Mouse (Mus musculus) forebrain, embryonic 14.5 days (tissue): ENCODE measurements around the gene Mllt3. TPM values are rescaled to one million over a fixed set of nuclear protein-coding genes. Genes with fewer than 3 reads are reported as not detected.

Experiments used
- ATAC-seq: fragments of 200-750 bp; cut with Nextera tagmentation; 2 replicates; pipeline ENCODE4 v1.8.0; 2017; ENCODE audit warnings: mild to moderate bottlenecking, moderate library complexity
- DNase-seq: peaks from one replicate; pipeline ENCODE4 v3.0.0-alpha.2; 2015; ENCODE audit warnings: low spot score
- H3K27ac ChIP-seq: fragments of 300-500 bp; sonication (generic); 2 replicates; pipeline ENCODE4 v1.5.1; 2014; ENCODE audit warnings: low read depth, mild to moderate bottlenecking, control low read depth, low read length, moderate library complexity
- H3K27me3 ChIP-seq: fragments of 300-500 bp; sonication (generic); replicated peaks from 2 replicates; pipeline ENCODE4 v1.6.1; 2014; ENCODE audit warnings: low read length, control low read depth, mixed read lengths; ENCODE audit not compliant: control insufficient read depth, insufficient read depth
- H3K36me3 ChIP-seq: fragments of 300-500 bp; sonication (generic); 2 replicates; pipeline ENCODE4 v1.6.1; 2014; ENCODE audit warnings: low read length, control low read depth; ENCODE audit not compliant: control insufficient read depth, insufficient read depth
- H3K4me1 ChIP-seq: fragments of 300-500 bp; sonication (generic); 2 replicates; pipeline ENCODE4 v1.6.1; 2014; ENCODE audit warnings: antibody characterized with exemption, low read length, control low read depth; ENCODE audit not compliant: control insufficient read depth, insufficient read depth
- H3K4me2 ChIP-seq: fragments of 300-500 bp; sonication (generic); 2 replicates; pipeline ENCODE4 v1.6.1; 2014; ENCODE audit warnings: mild to moderate bottlenecking, control low read depth, low read length
- H3K4me3 ChIP-seq: fragments of 300-500 bp; sonication (generic); 2 replicates; pipeline ENCODE4 v1.5.1; 2014; ENCODE audit warnings: low read depth, low read length, control low read depth
- H3K9ac ChIP-seq: fragments of 300-500 bp; sonication (generic); 2 replicates; pipeline ENCODE4 v1.6.1; 2014; ENCODE audit warnings: mild to moderate bottlenecking, low read length, control low read depth, moderate library complexity
- H3K9me3 ChIP-seq: fragments of 300-500 bp; sonication (generic); replicated peaks from 2 replicates; pipeline ENCODE4 v1.6.1; 2016; ENCODE audit warnings: low read length, control low read depth, mixed read lengths; ENCODE audit not compliant: control insufficient read depth
- WGBS: fragments of 180-500 bp; shearing (Covaris S2); extraction: QIAGEN DNeasy Blood & Tissue Kit; methylation state at CpG from one replicate; pipeline ENCODE4 v1.1.7; 2014; 5-methylcytosine and 5-hydroxymethylcytosine counted together
- polyA plus RNA-seq: library from polyadenylated mRNA; unstranded; fragments of >200 nt; fragmentation: Nextera tagmentation; extraction: Ambion mirVana; gene quantifications from 2 replicates; pipeline ENCODE4 v1.2.1, GENCODE M21; 2014

Gene Mllt3
- polyA plus RNA-seq, 1 experiment from 2014 or later = 95.2 TPM

- no peaks in the 10 kb centered on the region for H3K27me3 ChIP-seq
- H3K27ac ChIP-seq = no peak overlapping the region
- H3K36me3 ChIP-seq = no peaks in the 10 kb centered on the region
- H3K9ac ChIP-seq = no peak overlapping the region
- DNase-seq (no peak), ATAC-seq (no peak)
- H3K4me3 ChIP-seq = no peak overlapping the region
- no peaks in the 10 kb centered on the region for H3K9me3 ChIP-seq
- no peak overlapping the region for H3K4me2 ChIP-seq
- peaks cover 8% of the 10 kb centered on the region; the same call in 1 of the 2 replicates for H3K4me1 ChIP-seq
- WGBS = 57% methylated on average over 3 of the region's 3 CpGs
Observed at GRCm38 (mm10) chr4:87736779-87737178, 296.4 kb downstream of the Mllt3 start.

- Histone ChIP-seq H3K4me1 (no peaks in the 10 kb centered on the region), H3K4me2 (no peak overlapping the region), H3K4me3 (no peak overlapping the region), H3K36me3 (no peaks in the 10 kb centered on the region), H3K27ac (no peak overlapping the region), H3K9me3 (no peaks in the 10 kb centered on the region), H3K27me3 (no peaks in the 10 kb centered on the region), H3K9ac (no peak overlapping the region)
- WGBS = 9% methylated on average over 5 of the region's 5 CpGs
- DNase-seq = no peak
- ATAC-seq = no peak
Observed at GRCm38 (mm10) chr4:87731118-87731672, 302.0 kb downstream of the Mllt3 start.

DNA sequence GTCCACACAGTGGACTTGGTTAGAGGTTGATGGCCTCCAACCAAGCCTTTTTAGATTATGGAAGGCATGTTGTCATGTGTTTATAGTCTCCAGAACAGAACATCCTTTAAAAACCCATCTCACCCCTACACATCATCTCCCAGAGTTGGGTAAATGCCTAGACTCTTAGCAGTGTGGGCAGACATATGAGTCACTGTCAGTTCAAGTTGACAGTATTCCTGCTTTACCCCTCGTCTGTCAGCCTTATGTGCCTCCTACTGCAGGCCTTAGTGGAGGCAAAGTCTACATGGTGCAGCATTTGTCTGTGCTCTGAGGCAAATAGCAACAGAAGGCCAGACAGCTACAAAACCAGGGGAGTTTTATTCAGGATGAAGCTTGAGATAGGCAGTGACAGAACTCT, 304.6 kb downstream of the Mllt3 start:
- no peaks in the 10 kb centered on the region for H3K27me3 ChIP-seq
- no peak overlapping the region for H3K4me3 ChIP-seq
- no peaks in the 10 kb centered on the region for H3K36me3 ChIP-seq
- ATAC-seq (no peak), DNase-seq (no peak)
- H3K27ac ChIP-seq = no peak overlapping the region
- no peak overlapping the region for H3K4me2 ChIP-seq
- WGBS = 62% methylated on average over 1 of the region's 1 CpGs
- no peaks in the 10 kb centered on the region for H3K4me1 ChIP-seq
- no peaks in the 10 kb centered on the region for H3K9me3 ChIP-seq
- no peak overlapping the region for H3K9ac ChIP-seq

DNA sequence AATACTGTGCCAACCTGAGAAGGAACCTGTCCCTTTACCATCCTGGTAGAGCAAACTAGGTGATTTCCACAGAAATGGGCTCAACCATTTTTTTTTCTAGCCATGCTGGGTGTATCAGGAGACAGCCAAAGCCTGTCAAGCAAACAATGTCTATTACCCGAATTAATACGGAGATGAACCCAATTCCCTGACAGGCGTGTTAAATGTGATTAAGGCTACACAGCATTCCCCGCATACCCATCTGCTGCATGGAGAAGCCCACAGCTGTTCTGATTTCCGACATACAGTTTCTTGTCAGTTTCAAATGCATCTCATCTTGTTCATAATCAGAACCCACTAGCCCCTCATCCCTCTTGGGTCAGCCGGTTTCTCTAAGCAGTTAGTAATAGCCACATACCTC, 309.7 kb downstream of the Mllt3 start:
- no peak overlapping the region for H3K9ac ChIP-seq
- no peak for DNase-seq
- H3K4me3 ChIP-seq = no peak overlapping the region
- H3K36me3 ChIP-seq = no peaks in the 10 kb centered on the region
- H3K27me3 ChIP-seq = no peaks in the 10 kb centered on the region
- no peak overlapping the region for H3K27ac ChIP-seq
- no peak for ATAC-seq
- no peak overlapping the region for H3K4me2 ChIP-seq
- H3K4me1 ChIP-seq = no peaks in the 10 kb centered on the region
- 70% methylated on average over 6 of the region's 6 CpGs for WGBS
- H3K9me3 ChIP-seq = no peaks in the 10 kb centered on the region

Other genes with a start within 250 kb of the Mllt3 start
- gene Focad, start 61.3 kb upstream of the Mllt3 start, polyA plus RNA-seq = 19.5 and 20.1 TPM in 2 replicates